Mouse (Mus musculus): ENCODE results near the gene Itpk1.

GRCm38 (mm10) chr12:102631690-102632089 is 73.0 kb downstream of the Itpk1 start:
- no peak for TF ChIP-seq CTCF (IDR thresholded peaks at IDR 0.05; ENCODE audit: borderline replicate concordance, control insufficient read depth, extremely low read depth, insufficient read depth, low read length, poor library complexity)
- no peak for TF ChIP-seq POLR2A (IDR thresholded peaks at IDR 0.05; ENCODE audit: control insufficient read depth, extremely low read depth, insufficient read depth, low read length, poor library complexity)
